Mouse (Mus musculus) lung, embryonic 16.5 days (tissue): ENCODE measurements around the gene Il13. TPM values are rescaled to one million over a fixed set of nuclear protein-coding genes. Genes with fewer than 3 reads are reported as not detected.

Experiments used
- ATAC-seq: fragments of 200-750 bp; cut with Nextera tagmentation; 2 replicates; pipeline ENCODE4 v1.8.0; 2017; ENCODE audit warnings: low read depth, mild to moderate bottlenecking, moderate library complexity
- H3K27ac ChIP-seq: fragments of 300-500 bp; sonication (generic); 2 replicates; pipeline ENCODE4 v1.5.1; 2014; ENCODE audit warnings: mild to moderate bottlenecking, control low read depth, low read length
- H3K27me3 ChIP-seq: fragments of 300-500 bp; sonication (generic); 2 replicates; pipeline ENCODE4 v1.6.1; 2014; ENCODE audit warnings: low read depth, low read length, mixed read lengths; ENCODE audit not compliant: control insufficient read depth, insufficient read depth
- H3K36me3 ChIP-seq: fragments of 300-500 bp; sonication (generic); 2 replicates; pipeline ENCODE4 v1.6.1; 2014; ENCODE audit warnings: low read length; ENCODE audit not compliant: control insufficient read depth, insufficient read depth
- H3K4me1 ChIP-seq: fragments of 300-500 bp; sonication (generic); replicated peaks from 2 replicates; pipeline ENCODE4 v1.6.1; 2014; ENCODE audit warnings: low read length, mixed read lengths; ENCODE audit not compliant: control insufficient read depth, insufficient read depth
- H3K4me2 ChIP-seq: fragments of 300-500 bp; sonication (generic); 2 replicates; pipeline ENCODE4 v1.6.1; 2014; ENCODE audit warnings: low read depth, low read length, control low read depth
- H3K4me3 ChIP-seq: fragments of 300-500 bp; sonication (generic); 2 replicates; pipeline ENCODE4 v1.5.1; 2014; ENCODE audit warnings: mild to moderate bottlenecking, low read length, control low read depth
- H3K9ac ChIP-seq: fragments of 300-500 bp; sonication (generic); 2 replicates; pipeline ENCODE4 v1.6.1; 2014; ENCODE audit warnings: low read length, control low read depth
- H3K9me3 ChIP-seq: fragments of 300-500 bp; sonication (generic); 2 replicates; pipeline ENCODE4 v1.6.1; 2016; ENCODE audit warnings: low read length; ENCODE audit not compliant: control insufficient read depth
- WGBS: fragments of 180-500 bp; shearing (Covaris S2); extraction: QIAGEN DNeasy Blood & Tissue Kit; methylation state at CpG from one replicate; pipeline ENCODE4 v1.1.7; 2014; 5-methylcytosine and 5-hydroxymethylcytosine counted together
- polyA plus RNA-seq: library from polyadenylated mRNA; unstranded; fragments of >200 nt; fragmentation: Nextera tagmentation; extraction: Ambion mirVana; gene quantifications from 2 replicates; pipeline ENCODE4 v1.2.1, GENCODE M21; 2015

The Il13 gene
- polyA plus RNA-seq, 1 experiment from 2014 or later: not detected

GRCm38 (mm10) chr11:53609231-53609630 lies 25.3 kb downstream of the Il13 start:
- Histone ChIP-seq H3K27me3 (no peaks in the 10 kb centered on the region), H3K4me1 (0 out of 2 replicates have a peak, but pooled peaks cover 2% of the 10 kb centered on the region), H3K4me3 (no peak overlapping the region), H3K9me3 (no peaks in the 10 kb centered on the region; the same call in 1 of the 2 replicates), H3K4me2 (no peak overlapping the region), H3K27ac (no peak overlapping the region), H3K9ac (no peak overlapping the region), H3K36me3 (no peaks in the 10 kb centered on the region)
- 77% methylated on average over 6 of the region's 6 CpGs for WGBS
- no peak for ATAC-seq

GRCm38 (mm10) chr11:53605609-53606008 lies 28.9 kb downstream of the Il13 start:
- no peak overlapping the region for H3K27ac ChIP-seq
- ATAC-seq: no peak
- no peaks in the 10 kb centered on the region for H3K9me3 ChIP-seq
- 6% methylated on average over 12 of the region's 12 CpGs for WGBS
- no peak overlapping the region for H3K4me2 ChIP-seq
- H3K9ac ChIP-seq: no peak overlapping the region
- H3K4me1 ChIP-seq: 0 out of 2 replicates have a peak, but pooled peaks cover 2% of the 10 kb centered on the region
- no peaks in the 10 kb centered on the region; the same call in 1 of the 2 replicates for H3K36me3 ChIP-seq
- H3K4me3 ChIP-seq: no peak overlapping the region
- no peaks in the 10 kb centered on the region for H3K27me3 ChIP-seq

GRCm38 (mm10) chr11:53604983-53605382 lies 29.5 kb downstream of the Il13 start:
- 0 out of 2 replicates have a peak, but pooled peaks cover 2% of the 10 kb centered on the region for H3K4me1 ChIP-seq
- no peak overlapping the region for H3K4me3 ChIP-seq
- H3K27ac ChIP-seq: no peak overlapping the region
- WGBS: 89% methylated on average over 3 of the region's 3 CpGs
- H3K27me3 ChIP-seq: no peaks in the 10 kb centered on the region
- H3K4me2 ChIP-seq: no peak overlapping the region
- no peaks in the 10 kb centered on the region for H3K9me3 ChIP-seq
- no peak overlapping the region for H3K9ac ChIP-seq
- no peak for ATAC-seq
- no peaks in the 10 kb centered on the region; the same call in 1 of the 2 replicates for H3K36me3 ChIP-seq

GRCm38 (mm10) chr11:53591116-53591515 lies 43.4 kb downstream of the Il13 start:
- 88% methylated on average over 5 of the region's 5 CpGs for WGBS
- no peaks in the 10 kb centered on the region for H3K4me1 ChIP-seq
- H3K36me3 ChIP-seq: peaks cover 12% of the 10 kb centered on the region; the same call in 1 of the 2 replicates
- H3K27ac ChIP-seq: no peak overlapping the region
- H3K27me3 ChIP-seq: no peaks in the 10 kb centered on the region
- H3K4me3 ChIP-seq: no peak overlapping the region
- no peak for ATAC-seq
- no peaks in the 10 kb centered on the region for H3K9me3 ChIP-seq
- no peak overlapping the region for H3K4me2 ChIP-seq
- no peak overlapping the region for H3K9ac ChIP-seq

GRCm38 (mm10) chr11:53590368-53590768 lies 44.1 kb downstream of the Il13 start:
- Histone ChIP-seq H3K4me3 (no peak overlapping the region), H3K4me2 (no peak overlapping the region), H3K9ac (no peak overlapping the region), H3K4me1 (no peaks in the 10 kb centered on the region), H3K9me3 (no peaks in the 10 kb centered on the region), H3K27ac (no peak overlapping the region), H3K36me3 (peaks cover 10% of the 10 kb centered on the region; the same call in 1 of the 2 replicates), H3K27me3 (no peaks in the 10 kb centered on the region)
- 39% methylated on average over 15 of the region's 15 CpGs for WGBS
- ATAC-seq: no peak

GRCm38 (mm10) chr11:53588279-53588678 lies 46.2 kb downstream of the Il13 start:
- 77% methylated on average over 8 of the region's 8 CpGs for WGBS
- Histone ChIP-seq H3K9me3 (no peaks in the 10 kb centered on the region), H3K27ac (no peak overlapping the region), H3K4me2 (no peak overlapping the region), H3K27me3 (no peaks in the 10 kb centered on the region), H3K9ac (no peak overlapping the region), H3K4me3 (no peak overlapping the region), H3K36me3 (peaks cover 7% of the 10 kb centered on the region), H3K4me1 (no peaks in the 10 kb centered on the region)
- no peak for ATAC-seq

- no peak for ATAC-seq
- WGBS: 98% methylated on average over 6 of the region's 6 CpGs
- H3K36me3 ChIP-seq: peaks cover 15% of the 10 kb centered on the region
- no peak overlapping the region for H3K27ac ChIP-seq
- no peaks in the 10 kb centered on the region for H3K4me1 ChIP-seq
- H3K9me3 ChIP-seq: no peaks in the 10 kb centered on the region
- no peak overlapping the region for H3K4me2 ChIP-seq
- no peak overlapping the region for H3K9ac ChIP-seq
- H3K27me3 ChIP-seq: no peaks in the 10 kb centered on the region
- no peak overlapping the region for H3K4me3 ChIP-seq
Observed at GRCm38 (mm10) chr11:53585510-53585909, 49.0 kb downstream of the Il13 start.

GRCm38 (mm10) chr11:53584849-53585248 lies 49.7 kb downstream of the Il13 start:
- no peak for ATAC-seq
- Histone ChIP-seq H3K4me1 (no peaks in the 10 kb centered on the region), H3K9ac (no peak overlapping the region), H3K27ac (no peak overlapping the region), H3K4me2 (no peak overlapping the region), H3K27me3 (no peaks in the 10 kb centered on the region), H3K4me3 (no peak overlapping the region), H3K36me3 (peaks cover 18% of the 10 kb centered on the region), H3K9me3 (no peaks in the 10 kb centered on the region)
- 64% methylated on average over 3 of the region's 3 CpGs for WGBS

GRCm38 (mm10) chr11:53583151-53583550 lies 51.4 kb downstream of the Il13 start:
- Histone ChIP-seq H3K9ac (no peak overlapping the region), H3K4me3 (no peak overlapping the region), H3K27me3 (no peaks in the 10 kb centered on the region), H3K4me2 (no peak overlapping the region), H3K4me1 (no peaks in the 10 kb centered on the region), H3K36me3 (peaks cover 18% of the 10 kb centered on the region), H3K9me3 (no peaks in the 10 kb centered on the region), H3K27ac (no peak overlapping the region)
- ATAC-seq: no peak
- WGBS: 71% methylated on average over 10 of the region's 10 CpGs
